Mouse (Mus musculus) thymus, postnatal 14 days (tissue): ENCODE results near the gene Arhgap19.

Source experiments
- DNase-seq: peaks from one replicate; pipeline ENCODE4 v3.0.0; 2021

Gene Arhgap19

GRCm38 (mm10) chr19:41737657-41738428 lies 64.0 kb downstream of the Arhgap19 start:
- no peak for DNase-seq

GRCm38 (mm10) chr19:41734685-41735084 lies 67.2 kb downstream of the Arhgap19 start:
- DNase-seq: no peak

- no peak for DNase-seq
Observed at GRCm38 (mm10) chr19:41725491-41725890, 76.4 kb downstream of the Arhgap19 start.

DNA sequence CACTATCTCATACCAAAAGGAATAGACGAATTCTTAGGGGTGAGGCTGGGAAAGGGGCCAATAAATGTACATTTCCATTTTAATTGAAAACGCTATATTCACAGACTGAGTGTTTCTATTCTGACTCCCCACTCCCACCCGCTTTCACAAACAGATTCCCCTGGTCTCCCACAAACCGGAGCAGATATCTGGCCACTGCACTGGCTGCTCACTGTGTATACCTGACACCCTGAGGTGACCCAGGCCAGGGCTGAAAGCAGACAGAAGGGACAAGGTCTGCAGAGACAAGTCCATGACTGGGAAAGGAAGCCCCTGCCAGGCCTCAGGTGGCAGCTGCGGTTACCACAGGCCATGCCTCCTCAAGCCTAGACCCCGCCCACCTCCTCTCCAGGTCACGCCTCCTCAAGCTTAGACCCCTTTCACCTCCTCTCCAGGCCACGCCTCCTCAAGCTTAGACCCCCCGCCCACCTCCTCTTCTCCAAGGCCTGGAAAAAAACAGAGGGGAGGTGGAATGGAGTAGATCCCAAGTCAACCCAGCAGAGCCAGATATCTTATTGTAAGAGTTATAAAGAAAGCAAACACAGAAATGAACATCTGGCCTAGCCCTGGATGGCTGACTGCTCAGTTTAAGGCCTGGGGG lies 76.9 kb downstream of the Arhgap19 start:
- peak; percentile 60 for DNase-seq

DNA sequence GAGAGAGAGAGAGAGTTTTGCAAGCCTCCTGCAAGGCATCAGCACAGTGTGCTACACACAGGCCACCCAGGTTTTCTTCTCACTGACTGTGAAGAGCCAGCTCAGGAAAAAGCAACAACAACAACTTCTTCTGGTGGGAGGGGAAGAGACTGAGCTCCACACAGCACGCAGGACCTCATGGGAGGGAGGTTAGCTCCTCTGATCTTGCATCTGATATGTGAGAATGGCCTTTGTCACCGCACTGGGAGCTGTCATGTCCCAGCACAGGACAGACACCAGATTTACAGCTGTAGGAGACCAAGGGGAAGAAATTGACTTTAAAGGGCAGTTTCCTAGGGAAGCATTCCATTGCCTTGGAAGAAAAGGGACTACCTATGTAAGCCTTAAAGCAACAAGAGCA lies 78.5 kb downstream of the Arhgap19 start:
- DNase-seq: no peak

DNA sequence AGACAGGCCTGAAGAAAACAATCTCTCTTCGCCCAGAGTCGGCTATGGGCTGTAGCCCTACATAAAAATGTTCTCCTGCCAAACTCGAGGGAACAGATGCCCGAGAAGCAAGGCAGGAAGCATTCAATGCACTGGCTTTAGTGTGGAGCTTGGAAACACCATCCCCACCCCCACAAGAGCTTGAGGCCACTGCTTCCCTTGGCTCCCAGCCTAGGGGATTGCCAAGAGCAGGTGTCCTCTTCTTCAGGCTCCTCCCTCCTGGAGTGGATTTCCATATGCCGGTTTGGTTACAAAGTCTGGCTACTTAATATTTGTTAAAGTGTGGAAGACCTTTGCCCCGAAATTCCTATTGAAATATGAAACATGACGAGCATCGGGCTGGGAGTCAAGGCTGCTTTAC lies 82.4 kb downstream of the Arhgap19 start:
- no peak for DNase-seq
